Mouse (Mus musculus) liver, postnatal 0 days (tissue): ENCODE data around the gene Grm1.

Experiments used
- CTCF ChIP-seq: sonication (generic); IDR thresholded peaks from 2 replicates; pipeline ENCODE4 v1.5.1; 2016; ENCODE audit warnings: antibody characterized with exemption, low read depth
- EP300 ChIP-seq: IDR thresholded peaks from 2 replicates; pipeline ENCODE4 v1.6.1; 2016; ENCODE audit warnings: antibody characterized with exemption, low read depth, mild to moderate bottlenecking

- TF ChIP-seq CTCF: no peak
- no peak for TF ChIP-seq EP300
Observed at GRCm38 (mm10) chr10:10812750-10813711, 269.1 kb downstream of the Grm1 start.
